In genomic region chr4:155360856-155361255, GRCm38 (mm10) we compare ENCODE assay signal across 8 mouse cellular contexts. TPM values are rescaled to one million over a fixed set of nuclear protein-coding genes. Genes with fewer than 3 reads are reported as not detected.
DNase-seq lines count a peak whose midpoint lies in the region; ATAC-seq lines count a peak whose summit lies in the region.

No protein-coding gene starts in this region.

- H3K9me3 ChIP-seq in forebrain, embryonic 10.5 days = no peaks in the 10 kb centered on the region
- no peaks in the 10 kb centered on the region for H3K9me3 ChIP-seq in neural tube, embryonic 13.5 days

- H3K27ac ChIP-seq in forebrain, embryonic 10.5 days = peak overlapping the region; percentile 68
- no peak overlapping the region for H3K27ac ChIP-seq in neural tube, embryonic 13.5 days (replicated peaks)

- peak overlapping the region; percentile 56 for H3K4me3 ChIP-seq in forebrain, embryonic 10.5 days
- H3K4me3 ChIP-seq in neural tube, embryonic 13.5 days = peak overlapping the region; percentile 38

- H3K36me3 ChIP-seq in forebrain, embryonic 10.5 days (replicated peaks) = 0 out of 2 replicates have a peak, but pooled peaks cover 4% of the 10 kb centered on the region
- no peaks in the 10 kb centered on the region for H3K36me3 ChIP-seq in neural tube, embryonic 13.5 days

- ATAC-seq in neural tube, embryonic 13.5 days (ENCODE audit: low read depth) = 0 out of 2 replicates have a peak, but pooled peaks have one; percentile 5
- no peak for ATAC-seq in megakaryocyte, adult 5-6 weeks (ENCODE audit: poor library complexity, severe bottlenecking)

- WGBS in forebrain, embryonic 10.5 days = 0% methylated on average over 42 of the region's 42 CpGs
- WGBS in neural tube, embryonic 13.5 days = under 1% methylated on average over 42 of the region's 42 CpGs

- intact Hi-C loops in left cerebral cortex, postnatal 25 days (cut with DNase I) = no loop called here

- H3K27me3 ChIP-seq in forebrain, embryonic 10.5 days (ENCODE audit: poor library complexity, severe bottlenecking) = peaks cover 71% of the 10 kb centered on the region
- H3K27me3 ChIP-seq in neural tube, embryonic 13.5 days = peaks cover 88% of the 10 kb centered on the region

- H3K9ac ChIP-seq in neural tube, embryonic 13.5 days = no peak overlapping the region

- peak overlapping the region; percentile 53 for H3K4me2 ChIP-seq in neural tube, embryonic 13.5 days

- DNase-seq in retina, embryonic 14.5 days (ENCODE audit: low spot score) = peak; percentile 20
- DNase-seq in retina, postnatal 1 day = no peak
- peak; percentile 24 for DNase-seq in forebrain, embryonic 10.5 days (ENCODE audit: extremely low spot score, low spot score)
- peak; percentile 48 to 67 for DNase-seq in kidney, postnatal 4 days
- no peak for DNase-seq in left cerebral cortex, postnatal 25 days (ENCODE audit: low spot score in 2 of 2)
- DNase-seq in adrenal gland, adult 8-10 months = no peak

- peaks cover 35% of the 10 kb centered on the region for H3K4me1 ChIP-seq in forebrain, embryonic 10.5 days
- peaks cover 14% of the 10 kb centered on the region for H3K4me1 ChIP-seq in neural tube, embryonic 13.5 days (replicated peaks)

RNA-seq across cellular contexts. Expression of gene Prkcz, which starts 0.3 kb away (rescaled TPM):
- 15.5 and 16.8 TPM in 2 replicates for polyA plus RNA-seq in forebrain, embryonic 10.5 days (2016; fragmentation: Nextera tagmentation; extraction: Ambion mirVana)
- 60.3 and 62.3 TPM in 2 replicates for polyA plus RNA-seq in neural tube, embryonic 13.5 days (2015; fragmentation: Nextera tagmentation; extraction: Ambion mirVana)
- 100 to 1,000 TPM; 218 to 220 TPM for total RNA-seq in left cerebral cortex, postnatal 25 days (2021)
- total RNA-seq in megakaryocyte, adult 5-6 weeks (2015) = 0.07 TPM in 1 of 2 replicates, not detected in the other
- 0.12 and 0.18 TPM in 2 replicates for total RNA-seq in megakaryocyte, adult 5-6 weeks (2017)
- 10 to 100 TPM in 2 of 4 experiments, 1 to 10 TPM in 2; 9.1 to 13.9 (median 11.7) TPM for total RNA-seq in adrenal gland, adult 8-10 months (2022)

RNA-seq across cellular contexts. Expression of gene Gabrd, which starts 37.1 kb away (rescaled TPM):
- polyA plus RNA-seq in forebrain, embryonic 10.5 days (2016; fragmentation: Nextera tagmentation; extraction: Ambion mirVana) = not detected in 2 replicates
- polyA plus RNA-seq in neural tube, embryonic 13.5 days (2015; fragmentation: Nextera tagmentation; extraction: Ambion mirVana) = 0.17 TPM in 1 of 2 replicates, not detected in the other
- total RNA-seq in left cerebral cortex, postnatal 25 days (2021) = 10 to 100 TPM; 73.4 to 78.2 TPM
- total RNA-seq in megakaryocyte, adult 5-6 weeks (2015) = 0.25 TPM in 1 of 2 replicates, not detected in the other
- 0.11 TPM in 1 of 2 replicates, not detected in the other for total RNA-seq in megakaryocyte, adult 5-6 weeks (2017)
- total RNA-seq in adrenal gland, adult 8-10 months (2022) = under 1 TPM in 3 of 4 experiments, not detected in 1; 0.17 to 0.40 (median 0.24) TPM

RNA-seq across cellular contexts. Expression of gene Cfap74, which starts 48.1 kb away (rescaled TPM):
- polyA plus RNA-seq in forebrain, embryonic 10.5 days (2016; fragmentation: Nextera tagmentation; extraction: Ambion mirVana) = 10.7 and 10.8 TPM in 2 replicates
- polyA plus RNA-seq in neural tube, embryonic 13.5 days (2015; fragmentation: Nextera tagmentation; extraction: Ambion mirVana) = 2.8 and 3.8 TPM in 2 replicates
- 10 to 100 TPM; 12.7 to 13.7 TPM for total RNA-seq in left cerebral cortex, postnatal 25 days (2021)
- 0.25 TPM in 1 of 2 replicates, not detected in the other for total RNA-seq in megakaryocyte, adult 5-6 weeks (2015)
- total RNA-seq in megakaryocyte, adult 5-6 weeks (2017) = 0.04 and 0.07 TPM in 2 replicates
- 1 to 10 TPM; 1.0 to 3.4 (median 1.4) TPM for total RNA-seq in adrenal gland, adult 8-10 months (2022)

Comparison
In these comparisons a context has a peak if more than half of its experiments do, and no peak if none do; other contexts are left out.
1. DNase-seq: peak in retina, embryonic 14.5 days (single experiment), forebrain, embryonic 10.5 days (single experiment) and kidney, postnatal 4 days (2 of 2); none in retina, postnatal 1 day (single experiment), left cerebral cortex, postnatal 25 days (0 of 2) and adrenal gland, adult 8-10 months (single experiment).
2. RNA of gene Prkcz, which starts 0.3 kb away (total RNA-seq): 218 to 220 TPM in left cerebral cortex, postnatal 25 days; 9.1 to 13.9 TPM in adrenal gland, adult 8-10 months and 0.07 to 0.18 TPM in megakaryocyte, adult 5-6 weeks; every median in the first group is over 10 times any median in the second.
3. RNA of gene Gabrd, which starts 37.1 kb away (total RNA-seq): 73.4 to 78.2 TPM in left cerebral cortex, postnatal 25 days; 0.11 to 0.25 TPM in megakaryocyte, adult 5-6 weeks and 0.17 to 0.40 TPM in adrenal gland, adult 8-10 months; every median in the first group is over 10 times any median in the second.